Mouse (Mus musculus): Measurements from ENCODE around the gene Apol8. TPM values are rescaled to one million over a fixed set of nuclear protein-coding genes. Genes with fewer than 3 reads are reported as not detected.

Apol8 gene
- total and polyA plus RNA-seq, 2 experiments from 2014 or later = 0.50 to 0.84 TPM

- no peak overlapping the region for H3K4me3 ChIP-seq (ENCODE audit: low read length)
- H3K9me3 ChIP-seq (ENCODE audit: low read length) = no peaks in the 10 kb centered on the region
- WGBS = 68% methylated on average over 13 of the region's 13 CpGs
- H3K9ac ChIP-seq (replicated peaks; ENCODE audit: low read length) = no peak overlapping the region
- peaks cover 75% of the 10 kb centered on the region for H3K36me3 ChIP-seq (ENCODE audit: insufficient read depth, low read length)
- no peaks in the 10 kb centered on the region for H3K27me3 ChIP-seq (ENCODE audit: insufficient read depth, low read length)
- peak; percentile 37 for DNase-seq (ENCODE audit: low spot score)
- no peak overlapping the region for H3K27ac ChIP-seq
- TF ChIP-seq CTCF (IDR thresholded peaks at IDR 0.05; ENCODE audit: low read depth) = no peak
- H3K4me2 ChIP-seq (ENCODE audit: low read depth, low read length) = no peak overlapping the region
- H3K4me1 ChIP-seq (ENCODE audit: insufficient read depth, low read length) = no peaks in the 10 kb centered on the region
- ATAC-seq = no peak
These were observed 7.7 kb upstream of the Apol8 start for GRCm38 (mm10) chr15:77764391-77765006.

- H3K4me2 ChIP-seq (ENCODE audit: low read depth, low read length) = no peak overlapping the region
- no peak overlapping the region for H3K4me3 ChIP-seq (ENCODE audit: low read length)
- DNase-seq (ENCODE audit: low spot score) (no peak), ATAC-seq (no peak)
- no peaks in the 10 kb centered on the region for H3K9me3 ChIP-seq (ENCODE audit: low read length)
- WGBS = 86% methylated on average over 11 of the region's 11 CpGs
- peaks cover 67% of the 10 kb centered on the region for H3K36me3 ChIP-seq (ENCODE audit: insufficient read depth, low read length)
- H3K4me1 ChIP-seq (ENCODE audit: insufficient read depth, low read length) = no peaks in the 10 kb centered on the region
- no peaks in the 10 kb centered on the region for H3K27me3 ChIP-seq (ENCODE audit: insufficient read depth, low read length)
- no peak overlapping the region for H3K27ac ChIP-seq
- TF ChIP-seq CTCF (IDR thresholded peaks at IDR 0.05; ENCODE audit: low read depth) = no peak
- no peak overlapping the region for H3K9ac ChIP-seq (replicated peaks; ENCODE audit: low read length)
These were observed 6.9 kb upstream of the Apol8 start for GRCm38 (mm10) chr15:77763702-77764101.

GRCm38 (mm10) chr15:77763050-77763449 is 6.2 kb upstream of the Apol8 start:
- Histone ChIP-seq H3K36me3 (ENCODE audit: insufficient read depth, low read length) (peaks cover 62% of the 10 kb centered on the region), H3K4me1 (ENCODE audit: insufficient read depth, low read length) (no peaks in the 10 kb centered on the region), H3K27me3 (ENCODE audit: insufficient read depth, low read length) (no peaks in the 10 kb centered on the region), H3K4me2 (ENCODE audit: low read depth, low read length) (no peak overlapping the region), H3K9ac (replicated peaks; ENCODE audit: low read length) (no peak overlapping the region), H3K27ac (no peak overlapping the region), H3K4me3 (ENCODE audit: low read length) (no peak overlapping the region), H3K9me3 (ENCODE audit: low read length) (no peaks in the 10 kb centered on the region)
- no peak for DNase-seq (ENCODE audit: low spot score)
- 95% methylated on average over 16 of the region's 16 CpGs for WGBS
- TF ChIP-seq CTCF (IDR thresholded peaks at IDR 0.05; ENCODE audit: low read depth) = no peak
- no peak for ATAC-seq

- ATAC-seq (peak; percentile 54), DNase-seq (ENCODE audit: low spot score) (peak; percentile 63)
- H3K9me3 ChIP-seq (ENCODE audit: low read length) = no peaks in the 10 kb centered on the region
- TF ChIP-seq CTCF (IDR thresholded peaks at IDR 0.05; ENCODE audit: low read depth) = peak; percentile 84
- H3K27me3 ChIP-seq (ENCODE audit: insufficient read depth, low read length) = no peaks in the 10 kb centered on the region
- H3K9ac ChIP-seq (replicated peaks; ENCODE audit: low read length) = no peak overlapping the region
- H3K36me3 ChIP-seq (ENCODE audit: insufficient read depth, low read length) = peaks cover 51% of the 10 kb centered on the region
- no peak overlapping the region for H3K4me3 ChIP-seq (ENCODE audit: low read length)
- no peak overlapping the region for H3K27ac ChIP-seq
- no peak overlapping the region for H3K4me2 ChIP-seq (ENCODE audit: low read depth, low read length)
- H3K4me1 ChIP-seq (ENCODE audit: insufficient read depth, low read length) = no peaks in the 10 kb centered on the region
- 72% methylated on average over 22 of the region's 22 CpGs for WGBS
These were observed 5.0 kb upstream of the Apol8 start for GRCm38 (mm10) chr15:77761561-77762380.

- DNase-seq (ENCODE audit: low spot score) = no peak
- Histone ChIP-seq H3K9me3 (ENCODE audit: low read length) (no peaks in the 10 kb centered on the region), H3K4me3 (ENCODE audit: low read length) (no peak overlapping the region), H3K9ac (replicated peaks; ENCODE audit: low read length) (no peak overlapping the region), H3K27me3 (ENCODE audit: insufficient read depth, low read length) (no peaks in the 10 kb centered on the region), H3K27ac (no peak overlapping the region), H3K36me3 (ENCODE audit: insufficient read depth, low read length) (peaks cover 44% of the 10 kb centered on the region; the same call in 1 of the 2 replicates), H3K4me1 (ENCODE audit: insufficient read depth, low read length) (no peaks in the 10 kb centered on the region), H3K4me2 (ENCODE audit: low read depth, low read length) (no peak overlapping the region)
- ATAC-seq = no peak
- TF ChIP-seq CTCF (IDR thresholded peaks at IDR 0.05; ENCODE audit: low read depth) = no peak
- 96% methylated on average over 7 of the region's 7 CpGs for WGBS
These were observed 4.3 kb upstream of the Apol8 start for GRCm38 (mm10) chr15:77761083-77761482.

GRCm38 (mm10) chr15:77760037-77760436 is 3.2 kb upstream of the Apol8 start:
- TF ChIP-seq CTCF (IDR thresholded peaks at IDR 0.05; ENCODE audit: low read depth) = no peak
- no peak overlapping the region for H3K4me3 ChIP-seq (ENCODE audit: low read length)
- ATAC-seq = no peak
- H3K4me2 ChIP-seq (ENCODE audit: low read depth, low read length) = no peak overlapping the region
- H3K27ac ChIP-seq = no peak overlapping the region
- no peaks in the 10 kb centered on the region for H3K27me3 ChIP-seq (ENCODE audit: insufficient read depth, low read length)
- H3K36me3 ChIP-seq (ENCODE audit: insufficient read depth, low read length) = peaks cover 35% of the 10 kb centered on the region; the same call in 1 of the 2 replicates
- no peaks in the 10 kb centered on the region for H3K4me1 ChIP-seq (ENCODE audit: insufficient read depth, low read length)
- H3K9ac ChIP-seq (replicated peaks; ENCODE audit: low read length) = no peak overlapping the region
- H3K9me3 ChIP-seq (ENCODE audit: low read length) = no peaks in the 10 kb centered on the region
- no peak for DNase-seq (ENCODE audit: low spot score)
- 94% methylated on average over 16 of the region's 16 CpGs for WGBS

Data from hindbrain, postnatal 0 days (tissue).